Mouse (Mus musculus) C2C12 (cell line): ENCODE data around the gene Alkbh7.

Source experiments
- CEBPB ChIP-seq: IDR thresholded peaks from one replicate; pipeline ENCODE4 v1.6.1; 2011; ENCODE audit warnings: low read depth, mild to moderate bottlenecking, control low read depth, moderate library complexity
- CTCF ChIP-seq: IDR thresholded peaks from one replicate; pipeline ENCODE4 v1.5.1; 2011; ENCODE audit not compliant: control insufficient read depth, insufficient read depth, insufficient read length
- MAX ChIP-seq: IDR thresholded peaks from one replicate; pipeline ENCODE4 v1.6.1; 2011; ENCODE audit warnings: mild to moderate bottlenecking, control low read depth
- MYOD1 ChIP-seq: IDR thresholded peaks from one replicate; pipeline ENCODE4 v1.6.1; 2011; ENCODE audit warnings: low read depth; ENCODE audit not compliant: control insufficient read depth, insufficient read length
- MYOG ChIP-seq: IDR thresholded peaks from one replicate; pipeline ENCODE4 v1.6.1; 2011; ENCODE audit not compliant: control insufficient read depth, insufficient read length; ENCODE audit errors: extremely low read depth
- USF1 ChIP-seq: IDR thresholded peaks from one replicate; pipeline ENCODE4 v1.6.1; 2011; ENCODE audit warnings: low read depth, mild to moderate bottlenecking, control low read depth, moderate library complexity

DNA sequence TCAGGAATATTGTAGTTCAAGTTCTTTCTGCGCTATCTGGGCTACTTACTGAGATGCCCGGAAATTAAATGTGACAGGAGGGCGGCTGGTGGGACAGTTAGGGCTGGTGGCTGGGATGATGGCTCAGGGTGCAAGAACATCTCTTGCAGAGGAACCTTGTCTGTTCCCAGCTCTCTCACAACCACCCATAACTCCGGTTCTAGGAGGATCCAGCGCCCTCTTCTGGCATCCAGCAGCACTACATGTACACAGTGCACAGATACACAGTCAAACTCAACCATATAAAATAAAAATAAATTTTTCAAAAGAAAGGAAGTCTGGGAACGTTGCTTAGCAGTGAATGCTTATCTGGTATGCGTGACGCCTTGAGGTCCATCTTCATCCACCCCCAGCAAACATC lies 41.8 kb downstream of the Alkbh7 start:
- TF ChIP-seq CTCF (no peak), MAX (no peak), USF1 (no peak), CEBPB (no peak), MYOD1 (no peak), MYOG (no peak)
